Mouse (Mus musculus) embryonic fibroblast, embryonic 13.5 days (primary cell): Measurements from ENCODE around the gene Chaf1a.

Experiments
- CTCF ChIP-seq: IDR thresholded peaks from 2 replicates; pipeline ENCODE4 v1.5.1; 2011; ENCODE audit warnings: mild to moderate bottlenecking, control low read depth, low read length, moderate library complexity, borderline replicate concordance; ENCODE audit not compliant: insufficient read depth
- POLR2A ChIP-seq: IDR thresholded peaks from 2 replicates; pipeline ENCODE4 v1.6.1; 2011; ENCODE audit warnings: low read depth, mild to moderate bottlenecking, control low read depth, low read length, moderate library complexity

- TF ChIP-seq POLR2A (no peak), CTCF (no peak)
Observed at GRCm38 (mm10) chr17:56034726-56035100, 5.5 kb upstream of the Chaf1a start.
